Mouse (Mus musculus): Measurements from ENCODE around the gene Wnt10b. TPM values are rescaled to one million over a fixed set of nuclear protein-coding genes. Genes with fewer than 3 reads are reported as not detected.
"Not testable (repeated sequence)": the region's sequence is repeated elsewhere in the genome, so short reads cannot be mapped to it uniquely, and the experiment has no call there.

Wnt10b gene
- total RNA-seq (2021): 1 to 10 TPM; 2.7 TPM
- long read RNA-seq, experiment 1: 0 reads
- long read RNA-seq, experiment 2: 0 reads

GRCm38 (mm10) chr15:98777762-98778161 is at the start of gene Wnt10b:
Gene Wnt10b (minus strand): TSS chr15:98778150.
- no peak for DNase-seq (ENCODE audit: low spot score in 2 of 2)

GRCm38 (mm10) chr15:98827611-98828011 is 49.7 kb upstream of the Wnt10b start:
- no peak for DNase-seq (ENCODE audit: low spot score in 2 of 2)

GRCm38 (mm10) chr15:98823434-98823833 is 45.5 kb upstream of the Wnt10b start:
- no peak for DNase-seq (ENCODE audit: low spot score in 2 of 2)

- DNase-seq (ENCODE audit: low spot score in 2 of 2): no peak
These were observed 44.2 kb upstream of the Wnt10b start for GRCm38 (mm10) chr15:98822147-98822546.

GRCm38 (mm10) chr15:98821403-98821802 is 43.5 kb upstream of the Wnt10b start:
- no peak for DNase-seq (ENCODE audit: low spot score in 2 of 2)

- no peak for DNase-seq (ENCODE audit: low spot score in 2 of 2)
These were observed 43.0 kb upstream of the Wnt10b start for GRCm38 (mm10) chr15:98820937-98821336.

GRCm38 (mm10) chr15:98818171-98818570 is 40.2 kb upstream of the Wnt10b start:
- no peak for DNase-seq (ENCODE audit: low spot score in 2 of 2)

GRCm38 (mm10) chr15:98812741-98813424 is 34.9 kb upstream of the Wnt10b start:
- no peak for DNase-seq (ENCODE audit: low spot score in 2 of 2)

- not testable (repeated sequence) for DNase-seq (ENCODE audit: low spot score in 2 of 2)
These were observed 32.3 kb upstream of the Wnt10b start for GRCm38 (mm10) chr15:98810212-98810611.

GRCm38 (mm10) chr15:98809390-98809789 is 31.4 kb upstream of the Wnt10b start, which contains the start of gene Ddn:
Gene Ddn (minus strand): TSS chr15:98809490.
- DNase-seq (ENCODE audit: low spot score in 2 of 2): no peak

- DNase-seq (ENCODE audit: low spot score in 2 of 2): no peak
These were observed 30.7 kb upstream of the Wnt10b start for GRCm38 (mm10) chr15:98808651-98809134.

GRCm38 (mm10) chr15:98807895-98808650 is 30.1 kb upstream of the Wnt10b start:
- DNase-seq (ENCODE audit: low spot score in 2 of 2): no peak

GRCm38 (mm10) chr15:98806809-98807770 is 29.1 kb upstream of the Wnt10b start:
- peak in 1 of 2 experiments; percentile 34 for DNase-seq (ENCODE audit: low spot score in 2 of 2)

- no peak for DNase-seq (ENCODE audit: low spot score in 2 of 2)
These were observed 28.3 kb upstream of the Wnt10b start for GRCm38 (mm10) chr15:98806071-98806808.

- DNase-seq (ENCODE audit: low spot score in 2 of 2): peak; percentile 55 to 73
These were observed 27.5 kb upstream of the Wnt10b start for GRCm38 (mm10) chr15:98805324-98806040.

- peak; percentile 76 to 79 for DNase-seq (ENCODE audit: low spot score in 2 of 2)
These were observed 26.1 kb upstream of the Wnt10b start for GRCm38 (mm10) chr15:98804054-98804453.

- no peak for DNase-seq (ENCODE audit: low spot score in 2 of 2)
These were observed 25.0 kb upstream of the Wnt10b start for GRCm38 (mm10) chr15:98802926-98803325.

GRCm38 (mm10) chr15:98799396-98799795 is 21.4 kb upstream of the Wnt10b start:
- peak; percentile 73 to 84 for DNase-seq (ENCODE audit: low spot score in 2 of 2)

- DNase-seq (ENCODE audit: low spot score in 2 of 2): no peak
These were observed 21.0 kb upstream of the Wnt10b start for GRCm38 (mm10) chr15:98798903-98799302.
